Mouse (Mus musculus) cerebellum, adult 11-12 months (tissue): Measurements from ENCODE around the gene Sfrp4.
"Not testable (repeated sequence)": the region's sequence is repeated elsewhere in the genome, so short reads cannot be mapped to it uniquely, and the experiment has no call there.

Source experiments
- DNase-seq: peaks from one replicate; pipeline ENCODE4 v3.0.0; 2022

Gene Sfrp4

DNA sequence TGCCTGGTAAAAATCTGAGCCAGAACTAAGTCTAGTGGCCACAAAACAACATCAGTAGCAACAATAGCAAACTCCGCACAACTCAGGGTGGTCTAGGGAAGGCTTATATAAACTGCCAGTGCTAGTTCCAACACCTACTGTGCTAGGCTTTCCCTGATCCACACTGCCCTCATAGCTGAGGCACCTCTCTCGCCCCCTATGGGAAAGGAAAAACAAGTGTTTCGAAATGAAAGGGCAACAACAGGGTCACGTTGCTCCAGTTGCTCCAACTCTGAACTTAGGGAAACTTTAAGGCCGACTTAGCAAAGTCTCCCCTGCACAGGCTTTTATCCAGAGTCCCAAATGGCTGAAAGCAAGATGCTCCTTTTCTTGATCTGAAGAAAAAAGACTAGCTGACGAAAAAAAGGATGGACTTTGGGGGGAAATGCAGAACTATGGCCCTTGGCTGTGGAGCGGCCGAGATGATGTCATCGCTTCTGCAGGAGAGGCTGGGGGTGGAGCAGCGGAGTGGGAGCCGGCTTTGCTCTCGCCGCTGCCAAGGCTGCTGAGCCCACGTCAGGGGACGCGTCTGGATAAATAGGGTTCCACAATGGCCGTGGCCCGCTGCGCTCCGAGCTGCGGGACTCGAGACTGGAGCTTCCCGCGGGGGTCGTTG is at the start of gene Sfrp4:
Gene Sfrp4 (plus strand): TSS at position 532 of the 655 bp plus-strand sequence.
- DNase-seq, result peak; percentile 39

DNA sequence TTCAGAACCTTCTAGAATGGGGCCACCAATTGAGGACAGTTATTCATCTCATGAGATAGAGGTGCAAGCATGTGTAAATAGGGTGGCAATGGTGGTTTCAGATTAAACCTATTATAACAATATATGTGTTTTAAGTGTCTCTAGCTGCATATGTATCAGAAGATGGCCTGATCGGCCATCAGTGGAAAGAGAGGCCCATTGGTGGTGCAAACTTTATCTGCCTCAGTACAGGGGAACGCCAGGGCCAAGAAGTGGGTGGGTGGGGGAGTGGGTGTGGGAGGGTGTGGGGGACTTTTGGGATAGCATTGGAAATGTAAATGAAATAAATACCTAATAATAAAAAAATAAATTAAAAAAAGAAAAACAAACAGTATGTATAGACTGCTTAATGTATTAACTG is 48.2 kb upstream of the Sfrp4 start:
- DNase-seq, result not testable (repeated sequence)

DNA sequence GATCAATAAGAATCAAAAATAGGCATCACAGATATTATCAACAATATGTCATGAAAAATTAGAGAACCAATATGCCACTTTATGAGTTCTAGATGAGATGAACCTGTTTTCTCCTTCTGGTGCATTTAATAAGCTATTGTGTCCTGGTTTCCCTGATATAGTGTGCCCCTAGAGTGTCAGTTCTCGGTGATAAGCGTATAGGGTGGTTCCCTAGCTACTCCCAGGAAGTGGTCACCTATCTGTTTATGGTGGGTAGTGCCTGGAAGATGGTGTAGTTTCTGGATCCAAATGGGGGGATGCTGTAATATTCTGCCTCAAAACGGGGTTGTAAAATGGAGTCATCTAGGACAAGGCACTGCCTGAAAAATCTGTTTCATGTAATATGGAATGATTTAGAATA is 47.0 kb upstream of the Sfrp4 start:
- no peak for DNase-seq

DNA sequence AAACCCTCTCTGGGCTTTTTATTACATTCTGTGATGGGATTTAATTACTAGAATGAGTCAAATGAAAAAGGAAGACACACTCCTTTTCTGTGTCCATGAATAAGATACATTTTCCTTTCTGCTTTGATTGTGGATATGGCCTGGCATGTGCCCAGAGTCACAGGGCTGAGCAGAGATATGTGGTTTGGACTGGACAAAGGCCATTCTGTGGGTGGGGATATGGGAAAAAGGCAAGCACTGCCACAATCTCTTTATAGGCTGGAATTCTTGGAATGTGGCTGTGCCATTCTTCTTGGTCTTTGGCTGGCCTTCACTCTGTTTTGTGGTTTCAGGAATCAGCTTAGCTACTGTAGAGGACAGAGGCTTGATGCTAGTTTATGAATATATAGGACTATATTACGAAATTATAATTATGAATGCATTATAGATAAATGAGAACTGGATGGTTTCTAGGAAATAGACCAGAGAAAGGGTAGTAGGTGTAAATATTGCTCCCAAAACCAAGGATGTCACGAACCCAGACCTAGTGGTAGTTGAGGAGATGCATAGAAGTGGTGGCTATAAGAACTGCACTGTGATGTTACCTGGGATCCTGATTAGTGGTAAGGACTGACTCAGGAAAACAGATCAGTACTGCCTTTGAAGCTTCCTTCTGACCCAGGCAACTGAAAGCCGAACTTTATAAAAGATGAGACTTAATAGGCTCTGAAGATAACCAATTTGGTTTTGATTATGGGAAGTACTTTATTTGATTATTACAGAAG is 31.7 kb upstream of the Sfrp4 start:
- no peak for DNase-seq

DNA sequence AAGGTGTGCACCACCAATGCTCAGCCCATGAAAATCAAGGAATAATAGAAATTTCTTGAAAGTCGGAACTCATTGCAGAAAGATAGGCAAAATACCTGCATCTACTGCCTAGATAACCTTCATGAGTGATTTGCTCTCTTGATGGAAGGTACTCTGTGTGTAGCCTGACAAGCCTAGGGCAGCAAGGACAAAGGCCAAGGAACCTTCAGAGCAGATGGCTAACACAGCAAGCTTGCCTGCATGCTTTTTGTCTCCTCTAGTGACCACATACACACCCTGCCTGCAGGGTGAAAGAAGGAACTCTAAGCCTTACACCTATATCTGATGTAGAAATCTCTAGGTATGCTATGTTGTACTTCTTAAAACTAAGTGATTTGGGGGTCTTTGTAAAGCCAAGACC is 27.8 kb upstream of the Sfrp4 start:
- DNase-seq, result peak; percentile 23

DNA sequence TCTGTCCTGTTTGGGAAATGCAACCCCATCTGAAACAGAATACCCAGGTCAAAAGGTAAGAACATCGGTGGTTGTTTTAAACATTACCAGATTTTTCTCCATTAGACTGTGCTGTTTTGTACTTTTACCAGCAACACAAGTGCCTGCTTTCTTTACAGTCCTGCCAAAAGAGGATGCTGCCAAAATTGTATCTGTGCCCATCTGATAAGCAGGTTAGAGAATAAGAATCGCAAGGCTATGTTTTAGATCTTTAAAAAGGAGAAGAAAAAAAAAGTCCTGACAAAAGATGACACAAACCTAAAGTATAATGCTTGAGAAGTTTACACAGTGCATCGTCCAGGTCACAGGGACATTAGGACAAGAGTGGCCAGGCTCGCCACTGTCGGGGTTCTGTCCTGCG is 23.7 kb upstream of the Sfrp4 start:
- DNase-seq, result no peak

DNA sequence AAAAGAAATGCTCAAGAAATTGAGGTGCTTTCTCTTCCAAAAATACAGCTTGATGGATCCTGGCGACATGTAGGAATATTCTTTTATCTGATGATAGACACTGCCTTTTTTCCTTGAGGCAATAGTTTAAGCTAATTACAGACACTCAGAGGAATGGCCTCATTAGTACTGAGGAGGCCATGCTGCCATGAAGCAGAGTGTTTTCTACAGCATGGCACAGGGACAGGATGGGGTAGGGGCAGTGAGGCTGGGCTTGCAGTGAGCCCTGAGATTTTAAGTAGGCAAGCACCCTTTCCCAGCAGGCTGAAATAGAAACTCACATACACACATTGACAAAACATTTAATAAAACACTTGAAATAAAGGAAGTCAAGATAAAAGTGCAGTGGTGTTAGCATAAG is 20.4 kb upstream of the Sfrp4 start:
- DNase-seq, result no peak

DNA sequence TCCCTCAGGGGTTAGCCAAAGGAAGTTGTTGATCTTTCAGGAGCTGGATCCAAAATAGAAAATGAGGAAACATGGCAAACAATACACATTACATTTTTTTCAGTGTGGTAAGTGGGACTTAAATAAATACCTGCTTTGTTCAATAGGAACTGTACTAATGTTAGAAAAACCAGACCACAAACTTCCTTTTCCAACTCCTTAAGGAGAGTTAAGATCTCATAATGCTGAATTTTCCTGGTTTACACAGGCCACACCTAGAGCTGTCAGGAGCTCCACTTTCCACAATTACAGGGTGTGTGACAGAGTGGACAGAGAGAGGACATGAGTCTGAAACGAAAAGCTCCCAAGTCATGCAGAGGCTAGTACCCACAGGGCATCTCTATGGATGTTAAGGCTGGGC is 19.2 kb upstream of the Sfrp4 start:
- no peak for DNase-seq

DNA sequence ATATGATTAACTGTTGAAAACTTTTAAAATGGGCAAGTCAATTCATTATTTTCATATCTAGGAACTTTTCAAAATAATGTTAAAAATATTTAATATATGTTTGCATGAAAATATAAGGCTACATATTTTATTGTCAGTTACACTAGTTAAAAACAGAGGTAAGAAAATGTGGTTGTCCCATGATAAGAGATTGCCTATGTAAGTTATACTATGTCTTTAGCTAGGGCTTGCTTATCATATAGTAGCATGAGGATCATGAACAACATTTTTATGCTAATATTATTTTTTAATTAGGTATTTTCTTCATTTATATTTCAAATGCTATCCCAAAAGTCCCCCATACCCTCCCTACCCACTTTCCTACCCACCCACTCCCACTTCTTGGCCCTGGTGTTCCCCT is 18.0 kb upstream of the Sfrp4 start:
- DNase-seq, result no peak

DNA sequence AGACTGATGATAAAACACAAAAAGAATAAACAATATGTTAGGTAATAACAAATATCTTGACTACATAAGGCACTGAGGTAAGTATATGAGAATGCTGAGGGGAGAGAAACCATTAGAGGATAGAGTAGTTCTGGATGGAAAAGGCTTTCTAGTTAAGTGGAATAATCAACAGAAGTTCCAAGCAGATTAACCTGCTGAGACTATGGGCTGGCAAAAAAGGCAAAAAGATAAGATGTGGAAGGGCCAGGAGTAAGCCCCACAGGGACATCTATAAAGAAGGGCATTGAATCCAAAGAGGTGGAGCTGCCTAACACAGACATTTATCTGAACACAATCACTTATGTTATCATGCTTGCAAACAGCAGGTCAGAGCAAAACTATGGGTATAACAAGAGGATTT is 14.8 kb upstream of the Sfrp4 start:
- no peak for DNase-seq

DNA sequence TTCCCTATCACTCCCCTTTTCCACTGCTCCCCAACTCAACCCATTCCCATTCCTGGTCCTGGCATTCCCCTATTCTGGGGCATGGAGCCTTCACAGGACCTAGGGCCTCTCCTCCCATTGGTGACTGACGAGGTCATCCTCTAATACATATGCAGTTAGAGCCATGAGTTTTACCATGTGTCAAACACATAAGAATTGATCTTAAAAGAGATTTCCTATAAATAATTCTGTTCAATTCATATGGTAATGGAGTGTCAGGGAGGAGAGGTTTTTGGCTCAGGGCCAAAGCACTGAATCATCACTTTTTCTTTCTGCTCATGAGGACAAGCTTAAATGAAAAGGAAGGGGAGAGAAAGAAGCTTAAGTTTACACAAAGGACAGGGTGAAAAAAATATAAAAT is 10.6 kb upstream of the Sfrp4 start:
- DNase-seq, result no peak

DNA sequence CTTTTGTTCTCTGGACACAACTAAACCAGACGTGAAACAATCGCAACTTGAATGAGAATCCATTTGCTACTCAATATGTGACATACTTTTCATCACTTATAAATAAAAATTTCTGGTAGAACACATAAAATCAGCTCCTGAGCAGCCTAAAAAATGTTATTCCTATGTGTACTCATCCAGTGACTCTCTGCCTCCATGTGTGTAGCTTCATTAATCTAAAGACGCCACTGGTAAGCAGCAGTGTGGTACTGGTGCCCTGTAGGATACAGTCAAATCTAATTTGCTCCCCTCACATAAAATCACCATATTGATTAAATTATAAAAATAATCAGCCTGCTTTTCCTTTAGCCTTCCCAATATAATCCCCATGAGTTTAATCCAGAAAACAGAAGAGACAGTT is 9.9 kb upstream of the Sfrp4 start:
- no peak for DNase-seq

DNA sequence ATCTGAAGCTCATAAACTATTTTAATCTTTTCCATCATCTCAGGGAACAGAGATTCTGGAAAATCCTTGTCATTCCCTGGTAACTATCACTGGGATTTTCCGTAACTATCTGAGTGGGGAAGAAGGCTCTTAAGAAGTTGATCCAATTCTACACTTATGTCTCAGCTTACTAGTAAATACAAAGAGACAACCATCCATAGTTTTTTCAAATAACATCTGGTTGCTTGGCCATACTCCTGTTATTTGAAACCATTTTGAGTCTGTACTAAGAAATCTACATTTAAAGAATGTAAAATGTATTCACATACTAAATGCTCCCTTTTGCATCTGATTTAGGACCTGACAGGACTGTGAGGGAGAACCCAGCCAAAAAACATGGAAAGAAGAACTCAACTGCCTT is 9.5 kb upstream of the Sfrp4 start:
- DNase-seq, result no peak

DNA sequence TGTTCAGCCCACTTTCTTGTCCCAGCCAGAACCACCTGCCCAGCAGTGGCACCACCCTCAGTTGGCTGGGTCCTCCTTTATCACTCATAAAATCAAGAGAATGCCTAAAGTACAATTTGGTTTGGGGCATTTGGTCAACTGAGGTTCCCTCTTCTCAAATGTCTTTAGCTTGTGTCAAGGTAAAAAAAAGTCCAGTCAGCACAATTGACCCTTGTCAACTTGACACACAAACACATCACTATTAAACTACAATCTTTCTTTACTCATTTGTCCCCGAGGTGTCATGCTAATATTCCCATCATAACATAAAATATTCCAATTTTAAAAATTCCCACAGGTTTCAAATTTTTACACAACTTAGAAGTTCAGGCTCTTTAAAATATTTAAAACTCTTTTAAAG is 8.6 kb upstream of the Sfrp4 start:
- no peak for DNase-seq

DNA sequence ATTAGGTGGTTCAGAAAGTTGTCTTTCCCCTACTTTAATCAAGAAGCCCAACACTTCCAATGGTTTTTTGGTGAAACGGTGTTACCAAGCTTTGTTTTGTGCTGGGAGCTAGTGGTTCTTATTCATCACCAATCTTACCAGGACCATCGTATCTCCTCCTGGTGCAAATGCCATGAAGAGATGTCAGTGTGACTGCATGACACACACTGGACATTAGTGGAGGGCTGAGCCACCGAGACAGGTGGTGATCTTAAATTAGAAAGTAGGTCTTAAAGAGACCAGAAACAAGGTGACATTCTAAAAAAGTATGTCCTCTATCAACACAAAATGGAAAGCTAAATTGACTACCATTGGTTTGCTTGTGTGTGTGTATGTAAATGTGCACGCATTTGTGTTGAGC is 4.8 kb upstream of the Sfrp4 start:
- DNase-seq, result peak; percentile 33

DNA sequence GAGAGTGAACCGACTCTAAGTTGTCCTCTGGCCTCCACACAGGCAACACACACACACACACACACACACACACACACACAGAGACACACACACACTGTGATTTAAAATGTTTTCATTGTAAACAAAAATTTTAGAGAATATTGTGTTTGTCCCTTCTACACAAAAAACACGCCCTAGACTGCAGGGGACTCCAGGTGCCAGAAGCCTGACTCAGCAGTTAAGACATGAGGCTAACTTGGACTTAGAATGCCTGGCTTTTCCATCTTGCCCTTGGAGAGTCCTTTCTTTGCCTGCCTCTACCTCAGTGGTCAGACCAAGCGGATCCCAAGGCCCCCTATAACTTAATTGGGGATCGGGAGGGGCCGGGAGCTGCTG is 4.1 kb upstream of the Sfrp4 start:
- no peak for DNase-seq

DNA sequence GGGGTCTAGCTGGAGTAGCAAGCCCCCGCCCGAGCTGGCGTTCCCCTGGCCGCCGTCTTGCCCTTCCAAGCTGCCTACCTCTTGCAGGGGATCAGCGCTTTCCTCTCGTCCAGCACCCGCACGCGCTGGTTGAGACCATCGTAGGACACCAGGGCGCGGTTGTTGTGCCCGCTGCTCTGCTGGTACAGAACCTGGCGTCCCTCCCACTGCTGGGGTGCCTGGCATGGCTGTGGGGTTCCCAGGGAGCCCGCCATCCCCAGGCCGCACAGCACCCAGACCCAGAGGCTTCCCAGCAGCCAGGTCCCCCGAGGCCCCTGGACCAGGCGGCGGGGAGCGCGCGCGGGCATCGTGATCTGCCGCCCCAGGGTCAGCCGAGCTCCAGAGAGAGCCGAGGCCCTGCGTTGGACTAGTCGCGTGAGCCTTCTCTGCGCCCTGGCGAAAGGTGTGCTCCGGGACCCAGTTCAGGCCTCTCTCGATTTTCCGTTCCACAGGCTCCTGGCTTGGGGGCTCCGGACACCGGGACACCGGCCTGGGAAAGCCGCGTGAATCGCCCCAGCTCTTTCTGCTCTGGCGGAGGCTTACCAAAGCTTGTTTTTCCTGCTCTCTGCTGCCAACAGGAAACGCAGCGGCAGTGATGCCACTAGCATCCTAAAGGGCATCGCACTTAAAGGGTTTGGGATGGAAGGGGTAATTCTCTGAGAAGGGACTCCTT is 3.5 kb upstream of the Sfrp4 start, which contains the start of gene Epdr1:
Gene Epdr1 (minus strand): TSS at position 712 of the 712 bp plus-strand sequence.
- peak; percentile 84 for DNase-seq

DNA sequence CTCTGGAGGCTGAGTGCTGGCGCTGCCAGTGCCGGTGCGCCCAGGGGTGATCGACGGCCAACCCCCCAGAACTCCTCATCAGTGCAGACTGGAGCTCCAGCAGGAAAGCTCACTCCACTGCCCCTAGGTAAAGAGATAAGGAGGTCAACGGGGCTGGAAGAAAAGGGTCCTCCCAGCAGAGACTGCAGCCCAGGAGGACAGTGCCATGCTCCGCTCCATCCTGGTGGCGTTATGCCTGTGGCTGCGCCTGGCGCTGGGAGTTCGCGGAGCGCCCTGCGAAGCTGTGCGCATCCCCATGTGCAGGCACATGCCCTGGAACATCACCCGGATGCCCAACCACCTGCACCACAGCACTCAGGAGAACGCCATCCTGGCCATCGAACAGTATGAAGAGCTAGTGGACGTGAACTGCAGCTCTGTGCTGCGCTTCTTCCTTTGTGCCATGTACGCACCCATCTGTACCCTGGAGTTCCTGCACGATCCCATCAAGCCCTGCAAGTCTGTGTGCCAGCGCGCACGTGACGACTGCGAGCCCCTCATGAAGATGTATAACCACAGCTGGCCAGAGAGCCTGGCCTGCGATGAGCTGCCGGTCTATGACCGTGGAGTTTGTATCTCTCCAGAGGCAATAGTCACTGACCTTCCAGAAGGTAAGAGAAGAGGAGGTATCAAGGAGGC is 463 bp downstream of the Sfrp4 start:
- DNase-seq, result peak; percentile 25

DNA sequence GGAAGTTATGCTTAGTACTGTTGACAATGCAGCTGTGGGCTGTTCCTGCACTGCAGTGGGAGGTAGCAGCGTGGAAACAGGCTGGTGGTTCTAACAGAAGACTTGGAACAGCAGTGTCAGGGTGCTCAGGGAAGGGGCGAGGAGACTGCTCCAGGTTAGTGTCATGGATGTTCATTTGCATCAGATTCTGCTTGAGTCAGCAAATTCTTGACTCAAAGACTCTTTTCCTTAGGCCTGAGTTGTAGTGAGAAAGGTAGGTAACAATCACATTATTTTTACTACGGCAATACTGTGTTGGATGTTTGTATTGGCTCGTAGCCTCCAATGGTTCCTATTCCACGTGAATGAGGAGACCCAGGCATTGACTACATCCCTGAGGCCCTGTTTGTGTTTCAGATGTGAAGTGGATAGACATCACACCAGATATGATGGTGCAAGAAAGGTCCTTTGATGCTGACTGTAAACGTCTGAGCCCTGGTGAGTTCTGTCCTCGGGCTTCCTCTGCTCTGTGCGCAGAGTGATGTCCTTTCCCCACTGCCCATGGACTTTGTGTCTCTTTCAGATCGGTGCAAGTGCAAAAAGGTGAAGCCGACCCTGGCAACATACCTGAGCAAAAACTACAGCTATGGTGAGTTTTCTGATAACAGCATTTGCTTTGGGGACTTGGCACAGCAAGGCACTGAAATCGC is 1.9 kb downstream of the Sfrp4 start:
- DNase-seq, result no peak

DNA sequence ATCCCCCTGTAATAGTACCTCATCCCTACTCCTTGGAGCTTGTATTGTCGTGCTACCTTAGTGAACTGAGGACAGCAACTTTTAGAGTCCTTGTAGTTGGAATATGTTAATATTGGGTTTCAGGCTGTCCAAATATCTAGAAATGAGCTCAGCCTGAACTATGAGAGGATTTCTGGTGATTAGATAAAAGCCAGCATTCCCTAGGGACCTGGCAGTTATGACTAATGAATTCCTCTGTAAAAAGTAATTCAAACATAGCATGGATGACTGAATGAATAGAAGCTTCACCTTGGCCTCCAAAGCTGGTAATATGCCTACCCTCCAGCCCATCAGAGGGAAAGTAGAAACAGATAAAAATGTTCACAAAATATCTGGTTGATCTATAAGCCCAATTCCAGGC is 3.6 kb downstream of the Sfrp4 start:
- DNase-seq, result no peak

DNA sequence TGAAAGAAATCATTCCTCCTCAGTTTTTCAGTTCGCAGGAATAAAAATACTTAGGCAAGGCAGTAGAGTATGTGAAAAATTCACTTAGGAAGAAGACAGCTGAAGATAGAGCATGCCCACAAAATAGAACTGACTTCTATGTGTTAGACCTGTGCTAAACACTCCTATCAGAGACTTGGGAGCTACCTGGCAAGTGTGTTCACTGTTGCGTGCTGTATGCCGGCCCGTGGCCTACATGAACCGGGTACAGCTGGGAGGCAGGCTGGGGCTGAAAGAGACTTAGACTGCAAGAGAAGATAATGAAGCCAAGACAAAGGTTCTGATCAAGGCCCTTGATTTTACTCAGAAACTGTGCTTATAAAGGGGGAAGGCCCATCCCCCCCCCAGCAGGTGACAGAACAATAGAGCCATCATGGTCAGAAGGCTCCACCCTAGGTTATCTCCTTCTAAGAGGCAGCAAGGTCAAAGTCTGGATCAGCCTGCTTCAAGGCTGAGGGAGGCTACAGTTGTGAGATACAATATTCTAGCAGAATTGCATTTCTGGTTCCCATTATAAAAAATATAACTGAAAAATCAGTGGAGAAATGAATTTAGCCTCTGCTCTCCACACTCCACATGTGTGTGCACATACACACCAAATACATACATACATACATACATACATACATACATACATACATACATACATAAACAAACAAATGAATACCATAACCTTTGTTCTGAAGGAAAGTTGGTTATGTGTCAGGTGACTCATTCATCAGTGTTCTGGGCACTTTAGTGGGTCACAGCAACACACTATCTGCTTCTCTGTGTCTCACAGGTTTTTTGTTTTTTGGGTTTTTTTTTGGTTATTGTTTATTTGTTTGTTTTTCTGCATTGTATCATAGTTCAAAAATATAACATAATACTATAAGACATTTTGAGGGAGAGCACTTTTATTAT is 8.1 kb downstream of the Sfrp4 start:
- DNase-seq, result no peak

DNA sequence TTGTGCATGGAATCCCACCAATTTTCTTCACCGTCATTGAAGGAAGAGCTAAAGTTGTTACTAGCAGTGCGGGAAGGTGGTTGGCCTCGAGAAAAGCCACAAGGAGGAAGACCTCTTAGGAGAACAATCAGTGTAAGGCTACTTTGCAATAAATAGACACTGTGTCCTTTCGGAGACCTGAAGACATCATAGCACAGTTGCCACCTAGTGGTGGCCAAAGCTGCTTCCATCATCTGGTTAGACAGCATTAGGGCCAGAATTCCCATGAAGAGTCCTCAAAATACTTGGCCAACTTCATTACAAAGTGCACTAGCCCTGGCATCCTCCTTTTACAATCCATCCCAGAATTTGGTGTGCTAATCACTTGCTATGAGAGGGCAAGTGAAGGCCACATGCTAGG is 13.2 kb downstream of the Sfrp4 start:
- DNase-seq, result no peak
